Mouse (Mus musculus) cerebellum, adult (tissue): Measurements from ENCODE around the gene Gm2888.
"Not testable (repeated sequence)": the region's sequence is repeated elsewhere in the genome, so short reads cannot be mapped to it uniquely, and the experiment has no call there.

Source experiments
- ATAC-seq: cut with Nextera tagmentation; 2 replicates; pipeline ENCODE4 v1.9.2; 2017; ENCODE audit warnings: mild to moderate bottlenecking, moderate library complexity, mixed read lengths; ENCODE audit not compliant: insufficient number of reproducible peaks, low FRiP score, low TSS enrichment

The Gm2888 gene

DNA sequence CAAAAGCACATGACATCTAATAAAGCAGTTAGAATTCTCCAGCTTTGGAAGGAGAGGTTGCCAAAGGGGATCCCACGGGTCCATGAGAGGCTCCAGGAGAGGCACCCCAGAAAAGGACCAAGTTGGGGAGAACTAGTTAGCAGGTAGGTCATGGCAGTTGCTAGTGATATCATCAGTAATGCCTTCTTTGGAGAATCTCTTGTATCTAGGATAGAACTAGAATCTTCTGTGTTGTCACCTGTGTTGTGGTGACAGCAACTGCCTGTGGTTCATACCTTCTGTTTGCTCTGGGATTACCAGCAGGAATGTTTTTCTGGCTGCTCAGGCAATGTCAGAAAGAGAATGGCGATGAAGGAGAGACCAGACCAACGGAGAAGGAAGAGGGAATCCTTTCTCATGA lies at the start of gene Gm2888:
Gene Gm2888, plus strand, starts transcription at position 301 of the 400 bp plus-strand sequence.
- ATAC-seq, result not testable (repeated sequence)

- ATAC-seq, result not testable (repeated sequence)
These were observed 19.1 kb downstream of the Gm2888 start, which contains the start of gene Gm2897 for GRCm38 (mm10) chr14:3048727-3049512. Gm2897 (plus strand) TSS chr14:3049285.

DNA sequence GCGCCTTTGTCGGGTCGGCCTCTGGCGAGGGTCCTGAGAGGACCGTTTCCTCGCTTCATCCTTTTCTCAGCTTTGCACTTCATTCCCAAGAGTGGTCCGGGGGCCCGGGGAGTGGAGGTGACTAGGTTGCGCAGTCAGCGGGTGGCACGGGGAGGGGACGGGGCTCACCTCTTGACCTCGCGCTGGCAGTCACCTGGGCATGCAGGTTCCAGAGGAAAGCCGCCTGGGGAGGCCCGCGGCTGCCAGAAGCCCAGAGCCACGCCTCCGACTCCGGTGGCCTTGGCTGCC lies 19.7 kb downstream of the Gm2888 start:
- not testable (repeated sequence) for ATAC-seq

DNA sequence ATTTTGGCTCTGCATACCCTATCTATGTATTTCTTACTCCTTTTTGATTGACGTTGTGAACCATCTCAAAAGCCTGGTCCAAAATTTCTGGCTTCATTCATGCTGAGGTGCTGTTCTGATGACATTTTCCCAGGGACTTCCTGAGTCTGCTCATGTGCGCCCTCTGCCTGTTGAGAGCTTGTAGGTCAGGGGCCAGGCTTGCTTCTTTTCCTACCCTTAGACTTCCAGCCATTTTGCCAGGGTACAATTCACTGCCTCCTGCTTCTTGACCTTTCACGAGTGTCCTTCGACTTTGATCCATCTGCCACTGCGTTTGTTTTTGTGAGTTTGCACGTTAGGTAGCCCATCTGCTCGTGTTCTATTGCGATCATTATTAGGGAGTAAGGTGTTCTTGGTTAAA lies 20.3 kb downstream of the Gm2888 start:
- not testable (repeated sequence) for ATAC-seq
